Mouse (Mus musculus) stomach, embryonic 16.5 days (tissue): Measurements from ENCODE around the gene Rpl10. TPM values are rescaled to one million over a fixed set of nuclear protein-coding genes. Genes with fewer than 3 reads are reported as not detected.

Source experiments
- ATAC-seq: fragments of 200-750 bp; cut with Nextera tagmentation; 2 replicates; pipeline ENCODE4 v1.8.0; 2017; ENCODE audit warnings: moderate number of reproducible peaks, moderate TSS enrichment; ENCODE audit not compliant: insufficient read depth, low FRiP score
- H3K27ac ChIP-seq: fragments of 300-500 bp; sonication (generic); 2 replicates; pipeline ENCODE4 v1.5.1; 2014; ENCODE audit warnings: low read length
- H3K27me3 ChIP-seq: fragments of 300-500 bp; sonication (generic); 2 replicates; pipeline ENCODE4 v1.6.1; 2014; ENCODE audit warnings: low read length, control low read depth, mixed read lengths; ENCODE audit not compliant: control insufficient read depth, insufficient read depth
- H3K36me3 ChIP-seq: fragments of 300-500 bp; sonication (generic); 2 replicates; pipeline ENCODE4 v1.6.1; 2014; ENCODE audit warnings: low read length; ENCODE audit not compliant: control insufficient read depth, insufficient read depth
- H3K4me1 ChIP-seq: fragments of 300-500 bp; sonication (generic); 2 replicates; pipeline ENCODE4 v1.6.1; 2014; ENCODE audit warnings: low read length, control low read depth, mixed read lengths; ENCODE audit not compliant: control insufficient read depth, insufficient read depth
- H3K4me2 ChIP-seq: fragments of 300-500 bp; sonication (generic); 2 replicates; pipeline ENCODE4 v1.6.1; 2014; ENCODE audit warnings: low read depth, low read length, mixed read lengths
- H3K4me3 ChIP-seq: fragments of 300-500 bp; sonication (generic); replicated peaks from 2 replicates; pipeline ENCODE4 v1.5.1; 2014; ENCODE audit warnings: mild to moderate bottlenecking, low read length
- H3K9ac ChIP-seq: fragments of 300-500 bp; sonication (generic); 2 replicates; pipeline ENCODE4 v1.6.1; 2014; ENCODE audit warnings: low read length
- H3K9me3 ChIP-seq: fragments of 300-500 bp; sonication (generic); replicated peaks from 2 replicates; pipeline ENCODE4 v1.6.1; 2016; ENCODE audit warnings: low read length, control low read depth; ENCODE audit not compliant: control insufficient read depth
- WGBS: fragments of 180-500 bp; shearing (Covaris S2); extraction: QIAGEN DNeasy Blood & Tissue Kit; methylation state at CpG from one replicate; pipeline ENCODE4 v1.1.7; 2014; 5-methylcytosine and 5-hydroxymethylcytosine counted together
- microRNA-seq: library from miRNA; unstranded; fragments of <30 nt; microRNA quantifications from one replicate; pipeline ENCODE4, GENCODE M21; 2016
- polyA plus RNA-seq: library from polyadenylated mRNA; unstranded; fragments of >200 nt; fragmentation: Nextera tagmentation; extraction: Ambion mirVana; gene quantifications from 2 replicates; pipeline ENCODE4 v1.2.1, GENCODE M21; 2015

The Rpl10 gene
- polyA plus RNA-seq, 1 experiment from 2014 or later: 804 TPM

- Histone ChIP-seq H3K4me1 (0 out of 2 replicates have a peak, but pooled peaks cover 2% of the 10 kb centered on the region), H3K9me3 (no peaks in the 10 kb centered on the region), H3K4me2 (peak within 1 kb of the TSS; percentile 69), H3K36me3 (no peaks in the 10 kb centered on the region), H3K4me3 (peak within 1 kb of the TSS; percentile 65), H3K27me3 (no peaks in the 10 kb centered on the region), H3K27ac (peak within 1 kb of the TSS; percentile 66), H3K9ac (peak within 1 kb of the TSS; percentile 79)
- peak; percentile 99 for ATAC-seq
- WGBS: 11% methylated on average over 37 of the region's 37 CpGs
Measured at GRCm38 (mm10) chrX:74296538-74297448, 26.2 kb downstream of the Rpl10 start, which contains the start of gene Atp6ap1. Gene Atp6ap1, plus strand, starts transcription at chrX:74297097.

GRCm38 (mm10) chrX:74298348-74298747 is 27.7 kb downstream of the Rpl10 start:
- Histone ChIP-seq H3K9me3 (no peaks in the 10 kb centered on the region), H3K9ac (no peak overlapping the region), H3K4me1 (0 out of 2 replicates have a peak, but pooled peaks cover 2% of the 10 kb centered on the region), H3K36me3 (no peaks in the 10 kb centered on the region), H3K27ac (no peak overlapping the region), H3K4me3 (no peak overlapping the region), H3K27me3 (no peaks in the 10 kb centered on the region), H3K4me2 (no peak overlapping the region)
- WGBS: 84% methylated on average over 1 of the region's 1 CpGs
- no peak for ATAC-seq

- H3K4me1 ChIP-seq: 0 out of 2 replicates have a peak, but pooled peaks cover 2% of the 10 kb centered on the region
- no peak overlapping the region for H3K27ac ChIP-seq
- no peak overlapping the region for H3K9ac ChIP-seq
- H3K27me3 ChIP-seq: no peaks in the 10 kb centered on the region
- no peak overlapping the region for H3K4me3 ChIP-seq
- no peak for ATAC-seq
- 0 out of 2 replicates have a peak, but pooled peaks cover 2% of the 10 kb centered on the region for H3K36me3 ChIP-seq
- no peaks in the 10 kb centered on the region for H3K9me3 ChIP-seq
- no peak overlapping the region for H3K4me2 ChIP-seq
- 74% methylated on average over 3 of the region's 3 CpGs for WGBS
Measured at GRCm38 (mm10) chrX:74299721-74300120, 29.1 kb downstream of the Rpl10 start.

GRCm38 (mm10) chrX:74304867-74305700 is 34.5 kb downstream of the Rpl10 start, which contains the start of gene Gdi1:
Gene Gdi1, plus strand, starts transcription at chrX:74304998.
- H3K9me3 ChIP-seq: no peaks in the 10 kb centered on the region
- no peaks in the 10 kb centered on the region for H3K4me1 ChIP-seq
- no peaks in the 10 kb centered on the region for H3K27me3 ChIP-seq
- 13% methylated on average over 39 of the region's 41 CpGs for WGBS
- peak within 1 kb of the TSS; percentile 59 for H3K4me3 ChIP-seq
- peak within 1 kb of the TSS; percentile 62 for H3K4me2 ChIP-seq
- H3K27ac ChIP-seq: peak within 1 kb of the TSS; percentile 86
- peak within 1 kb of the TSS; percentile 78 for H3K9ac ChIP-seq
- peak; percentile 85 for ATAC-seq
- 0 out of 2 replicates have a peak, but pooled peaks cover 2% of the 10 kb centered on the region for H3K36me3 ChIP-seq

GRCm38 (mm10) chrX:74312540-74313464 is 42.2 kb downstream of the Rpl10 start, which contains the start of gene Fam50a:
Gene Fam50a, plus strand, starts transcription at chrX:74313033.
- H3K4me3 ChIP-seq: peak within 1 kb of the TSS; percentile 68
- no peaks in the 10 kb centered on the region for H3K4me1 ChIP-seq
- no peaks in the 10 kb centered on the region; the same call in 1 of the 2 replicates for H3K9me3 ChIP-seq
- peak within 1 kb of the TSS; percentile 76 for H3K27ac ChIP-seq
- peak; percentile 98 for ATAC-seq
- H3K9ac ChIP-seq: peak within 1 kb of the TSS; percentile 73
- peak within 1 kb of the TSS; percentile 65 for H3K4me2 ChIP-seq
- H3K36me3 ChIP-seq: no peaks in the 10 kb centered on the region
- H3K27me3 ChIP-seq: no peaks in the 10 kb centered on the region
- whole genome bisulfite sequencing: 10% methylated on average over 59 of the region's 59 CpGs

Small RNA genes within 50 kb of the gene (microRNA-seq; reads per million reads assigned to microRNA genes)
- gene Mir7091 (not detected), gene Mir7092 (0.66 reads per million)

Other genes with a start within 250 kb of the Rpl10 start
- 63.0 and 66.8 TPM in 2 replicates for gene Irak1, start 246.9 kb upstream of the Rpl10 start, polyA plus RNA-seq
- not detected in 2 replicates for gene Opn1mw, start 143.3 kb upstream of the Rpl10 start, polyA plus RNA-seq
- gene Mecp2, start 135.4 kb upstream of the Rpl10 start, polyA plus RNA-seq: 10.5 and 10.6 TPM in 2 replicates
- not detected in 2 replicates for gene Tex28, start 103.0 kb upstream of the Rpl10 start, polyA plus RNA-seq
- not detected in 2 replicates for gene Tktl1, start 93.6 kb upstream of the Rpl10 start, polyA plus RNA-seq
- 498 and 560 TPM in 2 replicates for gene Flna, start 21.0 kb upstream of the Rpl10 start, polyA plus RNA-seq
- gene Emd, start 16.1 kb upstream of the Rpl10 start, polyA plus RNA-seq: 22.5 and 26.8 TPM in 2 replicates
- gene Taz, start 11.1 kb downstream of the Rpl10 start, polyA plus RNA-seq: 79.1 and 81.0 TPM in 2 replicates
- 14.8 and 18.7 TPM in 2 replicates for gene Dnase1l1, start 11.5 kb downstream of the Rpl10 start, polyA plus RNA-seq
- gene Atp6ap1, start 26.3 kb downstream of the Rpl10 start, polyA plus RNA-seq: 149 and 171 TPM in 2 replicates
- 218 and 219 TPM in 2 replicates for gene Gdi1, start 34.2 kb downstream of the Rpl10 start, polyA plus RNA-seq
- 63.2 and 66.9 TPM in 2 replicates for gene Fam50a, start 42.2 kb downstream of the Rpl10 start, polyA plus RNA-seq
- 16.8 and 18.4 TPM in 2 replicates for gene Plxna3, start 58.3 kb downstream of the Rpl10 start, polyA plus RNA-seq
- 94.3 and 105 TPM in 2 replicates for gene Lage3, start 82.8 kb downstream of the Rpl10 start, polyA plus RNA-seq
- gene Ubl4a, start 102.4 kb downstream of the Rpl10 start, polyA plus RNA-seq: 67.0 and 72.8 TPM in 2 replicates
- 18.6 and 21.4 TPM in 2 replicates for gene Slc10a3, start 102.5 kb downstream of the Rpl10 start, polyA plus RNA-seq
- 36.2 and 40.4 TPM in 2 replicates for gene Fam3a, start 122.5 kb downstream of the Rpl10 start, polyA plus RNA-seq
- 22.8 and 24.4 TPM in 2 replicates for gene Ikbkg, start 122.5 kb downstream of the Rpl10 start, polyA plus RNA-seq
- gene G6pdx, start 158.4 kb downstream of the Rpl10 start, polyA plus RNA-seq: 84.5 and 109 TPM in 2 replicates
- gene Gm6880, start 210.6 kb downstream of the Rpl10 start, polyA plus RNA-seq: not detected in 2 replicates